Mouse (Mus musculus) lung, postnatal 10 days (tissue): ENCODE data around the gene Chgb.

Experiments
- DNase-seq: peaks from one replicate; pipeline ENCODE4 v3.0.0; 2021

Chgb gene

GRCm38 (mm10) chr2:132780978-132781377, at the start of gene Chgb:
Gene Chgb (plus strand): TSS chr2:132781278.
- DNase-seq = no peak

- DNase-seq = no peak
Measured at GRCm38 (mm10) chr2:132732940-132733339, 48.1 kb upstream of the Chgb start.

GRCm38 (mm10) chr2:132733603-132734573, 47.2 kb upstream of the Chgb start:
- DNase-seq = no peak

GRCm38 (mm10) chr2:132738816-132739432, 42.2 kb upstream of the Chgb start:
- no peak for DNase-seq

GRCm38 (mm10) chr2:132741862-132742347, 39.2 kb upstream of the Chgb start:
- DNase-seq = no peak

GRCm38 (mm10) chr2:132744866-132745265, 36.2 kb upstream of the Chgb start:
- DNase-seq = no peak

GRCm38 (mm10) chr2:132746108-132746507, 35.0 kb upstream of the Chgb start:
- no peak for DNase-seq

GRCm38 (mm10) chr2:132750726-132751125, 30.4 kb upstream of the Chgb start:
- no peak for DNase-seq

- no peak for DNase-seq
Measured at GRCm38 (mm10) chr2:132751141-132752066, 29.7 kb upstream of the Chgb start.

- DNase-seq = no peak
Measured at GRCm38 (mm10) chr2:132752398-132752797, 28.7 kb upstream of the Chgb start.

- no peak for DNase-seq
Measured at GRCm38 (mm10) chr2:132753137-132753536, 27.9 kb upstream of the Chgb start.

GRCm38 (mm10) chr2:132757911-132758310, 23.2 kb upstream of the Chgb start:
- DNase-seq = no peak

GRCm38 (mm10) chr2:132770822-132771221, 10.3 kb upstream of the Chgb start:
- no peak for DNase-seq

GRCm38 (mm10) chr2:132781439-132782068, 476 bp downstream of the Chgb start:
- peak; percentile 94 for DNase-seq

- no peak for DNase-seq
Measured at GRCm38 (mm10) chr2:132784039-132784438, 3.0 kb downstream of the Chgb start.

- DNase-seq = no peak
Measured at GRCm38 (mm10) chr2:132793441-132794203, 12.5 kb downstream of the Chgb start.

- DNase-seq = no peak
Measured at GRCm38 (mm10) chr2:132794204-132794586, 13.1 kb downstream of the Chgb start.

GRCm38 (mm10) chr2:132802976-132803375, 21.9 kb downstream of the Chgb start:
- DNase-seq = no peak

GRCm38 (mm10) chr2:132815608-132816314, 34.7 kb downstream of the Chgb start, which contains the start of the genes Trmt6 and Mcm8:
Gene Trmt6 (minus strand): TSS chr2:132816055.
Gene Mcm8 (plus strand): TSS chr2:132816141.
- DNase-seq = peak; percentile 95

GRCm38 (mm10) chr2:132841071-132841470, 60.0 kb downstream of the Chgb start:
- DNase-seq = no peak
